Mouse (Mus musculus) ES-E14 (cell line): ENCODE data around the gene Notch1.

Experiments
- MAFK ChIP-seq: IDR thresholded peaks from 2 replicates; pipeline ENCODE4 v1.6.1; 2014; ENCODE audit warnings: mild to moderate bottlenecking, low read depth, low read length, inconsistent platforms; ENCODE audit not compliant: insufficient read depth
- ZC3H11A ChIP-seq: IDR thresholded peaks from 2 replicates; pipeline ENCODE4 v1.6.1; 2012; ENCODE audit warnings: low read depth, mild to moderate bottlenecking, inconsistent platforms, low read length, borderline replicate concordance

- TF ChIP-seq ZC3H11A (no peak), MAFK (no peak)
Measured at GRCm38 (mm10) chr2:26506746-26507280, 9.7 kb downstream of the Notch1 start.
